Mouse (Mus musculus) E14TG2a.4 (cell line): ENCODE measurements around the gene Csrnp1.

Experiments
- H3K27me3 ChIP-seq: 2 replicates; pipeline ENCODE4 v1.6.1; 2014; ENCODE audit warnings: low read length, control low read depth; ENCODE audit not compliant: insufficient read depth
- H3K36me3 ChIP-seq: 2 replicates; pipeline ENCODE4 v1.6.1; 2014; ENCODE audit warnings: low read length, control low read depth; ENCODE audit not compliant: insufficient read depth
- H3K4me1 ChIP-seq: replicated peaks from 2 replicates; pipeline ENCODE4 v1.6.1; 2014; ENCODE audit warnings: low read depth, low read length, control low read depth
- H3K4me3 ChIP-seq: replicated peaks from 2 replicates; pipeline ENCODE4 v1.5.1; 2014; ENCODE audit warnings: mild to moderate bottlenecking, low read length
- H3K9me3 ChIP-seq: 2 replicates; pipeline ENCODE4 v1.6.1; 2014; ENCODE audit warnings: low read length, control low read depth
- CTCF ChIP-seq: conservative IDR thresholded peaks from 2 replicates; pipeline ENCODE4 v1.5.1; 2014; ENCODE audit warnings: low read length
- NANOG ChIP-seq: IDR thresholded peaks from 2 replicates; pipeline ENCODE4 v1.6.1; 2014; ENCODE audit warnings: borderline replicate concordance, low read length, mixed read lengths
- POU5F1 ChIP-seq: IDR thresholded peaks from 2 replicates; pipeline ENCODE4 v1.6.1; 2014; ENCODE audit warnings: low read length, borderline replicate concordance

The Csrnp1 gene

DNA sequence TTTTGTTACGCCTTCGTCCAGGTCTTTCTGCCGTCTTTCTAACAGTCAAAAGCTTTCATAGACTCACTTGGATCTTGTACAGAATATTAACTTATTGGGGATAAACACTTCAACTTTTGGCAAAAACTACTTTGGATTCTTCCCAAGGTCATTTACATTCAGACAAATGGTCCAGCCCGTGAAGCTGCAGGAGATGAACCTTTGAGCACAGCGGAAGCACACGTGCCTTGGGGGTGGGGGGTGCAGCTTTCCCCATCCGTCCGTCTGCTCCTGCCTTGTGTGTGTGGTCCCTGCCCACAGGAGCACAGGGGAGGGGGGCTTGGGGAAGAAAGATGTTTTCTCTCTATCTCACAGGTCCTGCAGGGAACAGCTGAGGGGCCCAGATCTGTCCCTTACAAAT, 58.7 kb downstream of the Csrnp1 start:
- Histone ChIP-seq H3K36me3 (peaks cover 98% of the 10 kb centered on the region), H3K9me3 (no peaks in the 10 kb centered on the region), H3K27me3 (no peaks in the 10 kb centered on the region), H3K4me3 (no peak overlapping the region), H3K4me1 (peaks cover 31% of the 10 kb centered on the region)
- TF ChIP-seq NANOG (no peak), POU5F1 (no peak), CTCF (no peak)

DNA sequence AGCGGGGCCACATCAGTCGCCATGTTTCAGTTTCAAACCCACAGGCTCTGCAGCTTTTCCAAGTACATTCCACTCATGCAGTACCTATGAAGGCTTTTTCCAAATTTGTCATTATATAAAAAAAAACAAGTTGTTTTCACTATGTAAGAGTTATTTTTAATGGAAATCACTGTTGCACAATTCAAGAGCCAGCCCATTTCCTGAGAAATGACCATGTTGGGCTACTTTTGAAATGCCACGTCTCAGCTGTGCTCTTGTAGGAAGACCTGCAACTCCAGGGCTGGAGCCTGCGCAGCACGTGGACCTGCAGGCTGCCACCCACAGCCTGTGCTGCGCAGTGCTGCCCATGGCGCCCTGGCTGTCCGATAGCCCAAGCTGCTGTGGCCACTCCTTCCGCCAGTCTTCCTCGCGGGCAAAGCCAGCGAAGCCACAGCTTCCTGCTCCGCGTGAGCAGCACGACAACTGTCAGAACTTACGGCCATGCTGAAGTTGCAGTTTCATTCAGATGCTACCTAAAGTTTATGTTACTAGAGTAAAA, 59.3 kb downstream of the Csrnp1 start:
- Histone ChIP-seq H3K4me3 (no peak overlapping the region), H3K36me3 (peaks cover 98% of the 10 kb centered on the region), H3K4me1 (peaks cover 31% of the 10 kb centered on the region), H3K9me3 (no peaks in the 10 kb centered on the region), H3K27me3 (no peaks in the 10 kb centered on the region)
- no peak for TF ChIP-seq POU5F1
- no peak for TF ChIP-seq NANOG
- no peak for TF ChIP-seq CTCF

DNA sequence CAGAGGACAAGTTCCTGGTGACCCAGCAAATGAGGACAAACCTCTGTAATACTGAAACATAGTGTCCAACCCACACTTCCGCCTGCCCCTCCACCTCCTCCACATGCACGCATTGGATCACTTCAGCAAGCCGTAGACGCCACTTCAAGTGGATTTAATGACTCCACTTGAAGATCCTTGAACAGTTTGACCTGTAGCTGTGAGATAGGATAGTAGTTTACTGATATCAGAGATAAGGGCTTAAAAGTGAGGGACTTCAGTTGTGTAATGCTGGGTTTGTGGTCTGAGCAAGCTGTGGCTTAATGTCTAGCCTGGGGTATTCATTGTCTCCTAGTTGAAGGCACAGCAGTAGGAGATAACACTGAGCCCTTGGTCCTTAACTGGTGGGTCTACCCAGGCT, 61.0 kb downstream of the Csrnp1 start:
- peaks cover 31% of the 10 kb centered on the region for H3K4me1 ChIP-seq
- H3K36me3 ChIP-seq: peaks cover 98% of the 10 kb centered on the region
- H3K27me3 ChIP-seq: no peaks in the 10 kb centered on the region
- no peak overlapping the region for H3K4me3 ChIP-seq
- TF ChIP-seq CTCF: no peak
- TF ChIP-seq NANOG: no peak
- H3K9me3 ChIP-seq: no peaks in the 10 kb centered on the region
